In the genomic region with DNA sequence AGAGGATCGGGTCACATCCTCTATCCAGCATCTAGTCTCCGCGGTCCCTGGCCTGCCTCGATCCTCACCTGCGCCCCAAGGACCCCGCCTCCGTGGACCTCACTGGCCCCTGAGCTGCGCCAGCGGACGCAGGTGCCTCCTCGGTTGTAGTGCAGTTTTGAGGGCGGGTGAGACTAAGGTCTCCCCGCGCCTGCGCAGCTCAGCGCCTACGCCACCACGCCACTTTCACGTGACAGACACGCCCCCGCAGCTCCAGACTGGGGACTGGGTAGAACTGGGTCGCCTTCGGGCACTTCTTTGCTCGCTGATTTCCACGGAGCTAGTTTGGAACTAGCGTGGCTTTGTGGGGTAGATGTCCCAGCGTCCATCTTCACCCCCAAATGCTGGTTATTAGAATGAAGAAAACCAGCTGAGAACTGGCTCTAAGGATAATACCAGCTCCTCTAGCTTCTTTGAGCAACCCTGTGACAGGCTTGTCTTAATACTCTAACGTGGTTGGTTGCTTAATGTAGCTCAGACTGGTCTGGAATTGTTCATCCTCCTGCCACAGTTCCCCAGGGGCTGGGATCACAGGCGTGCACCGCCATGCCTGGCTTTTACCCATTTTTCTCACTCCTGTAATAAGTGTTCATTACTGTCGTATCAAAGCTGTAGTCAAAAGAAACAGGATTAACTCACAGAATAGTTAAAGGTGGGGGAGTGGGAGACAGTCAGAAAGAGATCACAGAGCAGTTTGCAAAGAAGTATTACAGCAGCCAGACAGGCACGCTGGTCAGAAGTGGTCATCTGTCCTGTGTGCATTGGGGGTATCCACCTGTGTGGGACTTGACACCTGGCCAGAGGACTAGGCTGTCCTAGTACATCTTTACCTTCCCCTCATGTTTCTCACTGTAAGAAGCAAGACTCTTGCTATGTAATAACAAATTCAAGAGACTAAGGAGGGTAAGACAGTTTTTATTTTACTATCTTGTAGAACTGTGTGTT, we compare ENCODE assay signal across 8 mouse cellular contexts. TPM values are rescaled to one million over a fixed set of nuclear protein-coding genes. Genes with fewer than 3 reads are reported as not detected.
DNase-seq lines count a peak whose midpoint lies in the region; ATAC-seq lines count a peak whose summit lies in the region.

A gene (minus strand): TSS at position 159 of the 984 bp plus-strand sequence.

- peak; percentile 89 for DNase-seq in T-cell, adult 2 months (ENCODE audit: low spot score)
- peak; percentile 92 to 96 for DNase-seq in cerebellum, postnatal 25 days
- DNase-seq in frontal cortex, postnatal 25 days (ENCODE audit: low spot score in 2 of 2) = peak; percentile 89
- peak; percentile 93 to 94 for DNase-seq in layer of hippocampus, postnatal 14 days (ENCODE audit: low spot score in 2 of 2)
- peak; percentile 93 for DNase-seq in lung, postnatal 10 days
- DNase-seq in ovary, postnatal 14 days (ENCODE audit: low spot score) = peak; percentile 77
- peak; percentile 78 to 82 for DNase-seq in thymus, postnatal 10 days (ENCODE audit: low spot score in 2 of 2)

- H3K4me3 ChIP-seq in hindbrain, embryonic 13.5 days = peak within 1 kb of the TSS; percentile 61

- peak; percentile 99 for ATAC-seq in hindbrain, embryonic 13.5 days (ENCODE audit: low FRiP score)

- H3K4me1 ChIP-seq in hindbrain, embryonic 13.5 days (replicated peaks) = peaks cover 15% of the 10 kb centered on the region

- peak within 1 kb of the TSS; percentile 74 for H3K4me2 ChIP-seq in hindbrain, embryonic 13.5 days

- 4% methylated on average over 32 of the region's 32 CpGs for WGBS in hindbrain, embryonic 13.5 days

- no peaks in the 10 kb centered on the region for H3K27me3 ChIP-seq in hindbrain, embryonic 13.5 days

- H3K36me3 ChIP-seq in hindbrain, embryonic 13.5 days = no peaks in the 10 kb centered on the region

- peak within 1 kb of the TSS; percentile 87 for H3K27ac ChIP-seq in hindbrain, embryonic 13.5 days

- H3K9ac ChIP-seq in hindbrain, embryonic 13.5 days = peak within 1 kb of the TSS; percentile 90

- H3K9me3 ChIP-seq in hindbrain, embryonic 13.5 days = no peaks in the 10 kb centered on the region

RNA-seq across cellular contexts. Expression of the gene that starts here (rescaled TPM):
- 78.5 and 81.6 TPM in 2 replicates for polyA plus RNA-seq in hindbrain, embryonic 13.5 days (2015; fragmentation: Nextera tagmentation; extraction: Ambion mirVana)
- total RNA-seq in layer of hippocampus, postnatal 14 days (2021) = 100 to 1,000 TPM; 139 to 145 TPM

Comparison
In these comparisons a context has a peak if more than half of its experiments do, and no peak if none do; other contexts are left out.
1. Peak in every context shown above with its lines: DNase-seq, ATAC-seq, H3K4me3 ChIP-seq and H3K27ac ChIP-seq.